Mouse (Mus musculus): ENCODE measurements at regions not wholly inside any gene's neighbourhood (a gene's known extent, or its start where the extent isn't known, plus 50 kb on each side); places are given as distances from the start of the nearest gene placed in this dataset.

DNA sequence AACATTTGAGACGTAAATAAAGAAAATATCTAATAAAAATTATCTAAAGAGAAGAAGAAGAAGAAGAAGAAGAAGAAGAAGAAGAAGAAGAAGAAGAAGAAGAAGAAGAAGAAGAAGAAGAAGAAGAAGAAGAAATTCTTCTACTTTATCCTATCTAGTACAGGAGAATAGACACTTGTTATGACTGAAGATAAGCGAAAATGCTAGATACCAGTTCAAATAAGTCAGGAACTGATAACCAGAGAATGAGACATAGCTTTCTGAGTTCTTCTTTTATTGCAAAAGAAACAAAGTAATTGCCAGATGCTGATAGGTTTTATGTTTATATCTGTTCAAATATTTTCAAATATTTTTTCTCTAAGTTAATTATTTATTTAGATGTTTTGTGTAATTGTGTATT, 2144.1 kb upstream of the Pcdh17 start:
- DNase-seq = no peak

DNA sequence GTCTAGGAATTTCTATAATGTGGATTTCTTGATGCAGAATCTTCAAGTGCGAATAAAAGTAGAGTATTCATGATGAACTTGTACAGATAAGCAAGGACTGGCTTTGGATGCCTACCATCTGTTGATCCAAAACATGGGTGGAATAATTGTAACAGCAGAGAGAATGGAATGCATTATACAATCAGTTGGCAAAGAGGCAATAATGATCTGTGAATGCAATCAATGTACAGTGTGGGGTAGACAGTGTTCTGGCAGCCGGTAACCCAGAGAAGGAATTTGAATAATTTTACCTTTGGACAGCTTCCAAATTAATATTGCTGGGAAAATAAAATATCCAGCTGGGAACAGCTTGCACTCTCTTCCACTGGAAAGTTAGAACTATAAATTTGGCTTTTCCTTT, 2129.9 kb upstream of the Pcdh17 start:
- DNase-seq = no peak

GRCm38 (mm10) chr14:82334841-82335240, 2108.5 kb upstream of the Pcdh17 start:
- peak; percentile 6 for DNase-seq

Data from kidney, adult 18-20 months (tissue).